Mouse (Mus musculus) kidney, adult 2 months (tissue): ENCODE measurements at regions not wholly inside any gene's neighbourhood (a gene's known extent, or its start where the extent isn't known, plus 50 kb on each side); places are given as distances from the start of the nearest gene placed in this dataset.

Source experiments
- CTCF ChIP-seq: fragments of 200-500 bp; conservative IDR thresholded peaks from 2 replicates; pipeline ENCODE4 v1.5.1; 2011; ENCODE audit warnings: low read depth, mild to moderate bottlenecking, control low read depth, low read length, moderate library complexity, mixed read lengths; ENCODE audit not compliant: insufficient read depth, insufficient read length
- POLR2A ChIP-seq: fragments of 200-500 bp; IDR thresholded peaks from one replicate; pipeline ENCODE4 v1.6.1; 2011; ENCODE audit warnings: low read depth, low read length, control low read depth

DNA sequence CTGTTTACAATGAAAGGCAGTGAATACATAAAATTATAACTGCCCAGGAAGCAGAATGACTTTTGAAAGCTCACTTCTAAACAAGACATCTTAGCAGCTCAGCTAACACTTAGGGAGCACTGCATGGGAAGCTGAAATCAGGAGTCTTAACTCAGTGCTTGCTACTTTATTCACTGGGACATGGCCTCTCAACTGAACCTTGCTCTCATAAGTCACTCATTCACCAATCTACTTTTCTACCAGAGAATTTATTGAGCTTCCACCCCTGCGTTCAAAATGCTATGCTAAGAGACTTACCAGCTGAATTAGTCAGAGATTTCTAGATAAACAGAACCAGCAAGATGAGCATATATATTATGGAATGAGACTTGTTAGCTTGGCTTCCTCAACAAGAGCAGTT lies 122.8 kb upstream of the Mpped2 start:
- TF ChIP-seq CTCF (no peak), POLR2A (no peak)
